Mouse (Mus musculus) CH12.LX (cell line): ENCODE data around the gene Nenf.

Experiments used
- CTCF ChIP-seq, 2 experiments: IDR thresholded peaks in 1 of 2; conservative IDR thresholded peaks in 1 of 2; 2 replicates each; pipeline ENCODE4 v1.5.1; 2011 to 2012; ENCODE audit warnings: low read depth in 2 of 2, low read length in 2 of 2, improper control_type of control experiment in 1 of 2, inconsistent platforms in 1 of 2, mild to moderate bottlenecking in 1 of 2, moderate library complexity in 1 of 2
- EP300 ChIP-seq: IDR thresholded peaks from 2 replicates; pipeline ENCODE4 v1.6.1; 2011; ENCODE audit warnings: low read length, improper control_type of control experiment
- HCFC1 ChIP-seq: IDR thresholded peaks from 2 replicates; pipeline ENCODE4 v1.6.1; 2012; ENCODE audit warnings: low read depth, mild to moderate bottlenecking, inconsistent platforms, low read length, improper control_type of control experiment
- IRF4 ChIP-seq: IDR thresholded peaks from 2 replicates; pipeline ENCODE4 v1.6.1; 2014; ENCODE audit warnings: low read depth, mild to moderate bottlenecking, inconsistent platforms, low read length, improper control_type of control experiment
- JUND ChIP-seq: conservative IDR thresholded peaks from 2 replicates; pipeline ENCODE4 v1.6.1; 2011; ENCODE audit warnings: low read depth, low read length, improper control_type of control experiment
- KAT2A ChIP-seq: IDR thresholded peaks from 2 replicates; pipeline ENCODE4 v1.6.1; 2012; ENCODE audit warnings: low read length, improper control_type of control experiment, inconsistent platforms; ENCODE audit not compliant: insufficient replicate concordance
- MXI1 ChIP-seq: IDR thresholded peaks from 2 replicates; pipeline ENCODE4 v1.6.1; 2011; ENCODE audit warnings: mild to moderate bottlenecking, low read depth, low read length, improper control_type of control experiment
- POLR2A ChIP-seq: IDR thresholded peaks from 2 replicates; pipeline ENCODE4 v1.6.1; 2011; ENCODE audit warnings: low read depth, mild to moderate bottlenecking, improper control_type of control experiment, low read length
- POLR2AphosphoS2 ChIP-seq: IDR thresholded peaks from 2 replicates; pipeline ENCODE4 v1.6.1; 2011; ENCODE audit warnings: low read depth, low read length, improper control_type of control experiment
- UBTF ChIP-seq: IDR thresholded peaks from 2 replicates; pipeline ENCODE4 v1.6.1; 2012; ENCODE audit warnings: low read depth, mild to moderate bottlenecking, inconsistent platforms, low read length, improper control_type of control experiment, moderate library complexity
- USF1 ChIP-seq: IDR thresholded peaks from 2 replicates; pipeline ENCODE4 v1.6.1; 2014; ENCODE audit warnings: low read depth, mild to moderate bottlenecking, inconsistent platforms, low read length, improper control_type of control experiment
- ZKSCAN1 ChIP-seq: IDR thresholded peaks from 2 replicates; pipeline ENCODE4 v1.6.1; 2012; ENCODE audit warnings: low read depth, inconsistent platforms, low read length, improper control_type of control experiment, borderline replicate concordance

- TF ChIP-seq CTCF (conservative IDR thresholded peaks at IDR 0.05 in 1 of 2, IDR thresholded peaks at IDR 0.05 in 1 of 2; ENCODE audit: low read depth in 2 of 2, low read length in 2 of 2) (no peak), KAT2A (no peak), HCFC1 (no peak), EP300 (no peak), JUND (no peak), POLR2A (no peak), UBTF (no peak), USF1 (no peak), MXI1 (no peak), IRF4 (no peak), ZKSCAN1 (no peak), POLR2AphosphoS2 (no peak)
These were observed 32.4 kb upstream of the Nenf start for GRCm38 (mm10) chr1:191350355-191350754.
